Mouse (Mus musculus) embryonic fibroblast, embryonic 13.5 days (primary cell): ENCODE data around the gene Treml4. TPM values are rescaled to one million over a fixed set of nuclear protein-coding genes. Genes with fewer than 3 reads are reported as not detected.

Source experiments
- H3K27ac ChIP-seq: 2 replicates; pipeline ENCODE4 v1.5.1; 2012; ENCODE audit warnings: low read length, control low read depth, inconsistent platforms; ENCODE audit not compliant: insufficient read depth
- H3K4me1 ChIP-seq: 2 replicates; pipeline ENCODE4 v1.6.1; 2011; ENCODE audit warnings: low read length; ENCODE audit not compliant: control insufficient read depth, insufficient read depth
- H3K4me3 ChIP-seq: 2 replicates; pipeline ENCODE4 v1.5.1; 2011; ENCODE audit warnings: mild to moderate bottlenecking, control low read depth, low read length; ENCODE audit not compliant: insufficient read depth
- CTCF ChIP-seq: IDR thresholded peaks from 2 replicates; pipeline ENCODE4 v1.5.1; 2011; ENCODE audit warnings: mild to moderate bottlenecking, control low read depth, low read length, moderate library complexity, borderline replicate concordance; ENCODE audit not compliant: insufficient read depth
- POLR2A ChIP-seq: IDR thresholded peaks from 2 replicates; pipeline ENCODE4 v1.6.1; 2011; ENCODE audit warnings: low read depth, mild to moderate bottlenecking, control low read depth, low read length, moderate library complexity
- polyA plus RNA-seq: library from polyadenylated mRNA; stranded (reverse); fragments of >200 nt; gene quantifications from 2 replicates; pipeline ENCODE4 v1.2.4, GENCODE M21; 2011; ENCODE audit warnings: low read depth; ENCODE audit not compliant: missing spikeins, insufficient read length

Treml4 gene
- polyA plus RNA-seq, 1 experiment: not detected

DNA sequence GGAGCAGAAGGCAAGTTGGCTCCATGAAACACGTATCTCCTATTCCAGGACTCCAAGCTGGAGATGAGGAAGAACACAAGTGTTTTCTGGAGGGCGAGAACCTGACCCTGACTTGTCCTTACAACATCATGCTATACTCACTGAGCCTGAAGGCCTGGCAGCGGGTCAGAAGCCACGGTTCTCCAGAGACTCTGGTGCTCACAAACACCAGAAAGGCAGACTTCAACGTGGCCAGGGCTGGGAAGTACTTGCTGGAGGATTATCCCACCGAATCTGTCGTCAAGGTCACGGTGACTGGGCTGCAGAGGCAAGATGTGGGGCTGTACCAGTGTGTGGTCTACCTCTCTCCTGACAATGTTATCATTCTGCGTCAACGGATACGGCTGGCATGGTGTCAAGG is 14.6 kb upstream of the Treml4 start:
- Histone ChIP-seq H3K4me3 (no peak overlapping the region), H3K4me1 (no peaks in the 10 kb centered on the region), H3K27ac (no peak overlapping the region)
- TF ChIP-seq POLR2A (no peak), CTCF (no peak)

DNA sequence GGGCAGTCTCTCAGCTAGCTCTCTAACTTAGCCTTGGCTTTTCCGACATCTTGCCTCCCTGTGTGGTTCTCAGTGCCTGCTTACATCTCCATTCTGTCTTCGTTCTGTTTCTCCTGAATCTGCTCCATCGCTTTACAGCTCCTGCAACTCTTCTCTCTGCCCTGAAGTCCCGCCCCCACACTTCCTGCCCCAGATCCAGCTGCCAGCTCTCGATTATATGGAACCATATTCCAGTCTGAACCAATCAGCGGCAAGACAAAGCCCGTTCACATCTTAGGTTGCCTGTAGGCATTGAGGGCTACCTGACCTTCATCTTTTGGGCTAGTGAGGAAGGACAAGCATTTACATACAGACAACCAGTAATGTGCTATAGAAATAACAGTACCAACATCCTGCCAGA is 13.5 kb upstream of the Treml4 start:
- no peak overlapping the region for H3K4me3 ChIP-seq
- no peaks in the 10 kb centered on the region for H3K4me1 ChIP-seq
- TF ChIP-seq POLR2A: no peak
- no peak for TF ChIP-seq CTCF
- H3K27ac ChIP-seq: no peak overlapping the region

DNA sequence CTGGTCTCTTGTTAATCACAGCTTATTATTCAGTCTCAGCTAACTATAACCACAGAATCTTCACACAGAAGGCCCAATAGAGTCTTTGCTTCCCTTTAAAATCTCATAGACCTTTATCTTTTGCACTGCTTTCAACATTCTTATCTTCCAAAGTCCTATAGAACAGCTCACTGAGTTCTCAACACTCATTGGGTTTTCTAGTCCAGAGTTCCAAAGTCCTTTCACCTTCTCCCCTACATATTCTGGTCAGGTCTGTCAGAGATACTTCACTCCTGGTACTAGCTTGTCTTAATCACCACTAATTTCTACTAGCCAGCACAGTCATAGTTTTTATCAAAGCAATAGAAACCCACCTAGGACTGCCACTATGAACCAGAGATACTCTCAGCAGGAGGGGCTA is 7.5 kb upstream of the Treml4 start:
- H3K4me1 ChIP-seq: no peaks in the 10 kb centered on the region
- H3K27ac ChIP-seq: no peak overlapping the region
- TF ChIP-seq POLR2A (no peak), CTCF (no peak)
- no peak overlapping the region for H3K4me3 ChIP-seq

DNA sequence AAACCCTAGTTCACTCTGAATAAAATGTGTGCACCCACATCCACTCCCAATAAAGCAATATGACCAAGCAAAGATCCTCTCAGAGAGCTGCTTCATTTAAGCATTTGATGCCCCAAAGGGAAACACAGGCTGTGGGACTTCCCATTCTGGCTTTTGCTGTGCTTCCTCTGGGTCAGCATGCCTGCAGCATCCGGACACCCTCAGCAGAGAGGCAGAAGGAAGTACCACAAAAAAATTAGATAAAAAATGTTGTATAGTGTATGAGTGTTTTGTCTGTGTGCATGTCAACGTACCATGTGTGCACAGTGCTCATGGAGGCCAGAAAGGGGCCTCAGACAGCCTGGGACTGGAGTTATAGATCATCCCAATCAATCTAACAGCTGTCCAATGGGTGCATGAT is 2.2 kb upstream of the Treml4 start:
- no peak overlapping the region for H3K4me3 ChIP-seq
- no peak overlapping the region for H3K27ac ChIP-seq
- TF ChIP-seq CTCF (no peak), POLR2A (no peak)
- H3K4me1 ChIP-seq: no peaks in the 10 kb centered on the region

DNA sequence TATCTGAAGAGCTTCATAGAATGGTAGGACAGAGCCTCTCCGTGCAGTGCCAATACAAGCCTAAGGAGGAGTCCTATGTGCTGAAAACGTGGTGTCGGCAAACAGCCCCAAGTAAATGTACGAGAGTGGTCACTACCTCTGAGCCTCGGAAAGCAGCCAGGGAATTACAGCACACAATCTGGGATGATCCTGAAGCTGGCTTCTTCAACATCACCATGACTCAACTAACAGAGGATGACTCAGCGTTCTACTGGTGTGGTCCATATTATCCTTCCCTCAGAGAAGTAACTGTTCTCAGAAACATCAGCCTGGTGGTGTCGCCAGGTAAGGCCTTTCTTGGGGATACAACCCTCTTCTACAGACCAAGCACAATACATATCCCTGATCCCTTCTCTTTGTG is 567 bp downstream of the Treml4 start:
- Histone ChIP-seq H3K27ac (no peak overlapping the region), H3K4me3 (no peak overlapping the region), H3K4me1 (no peaks in the 10 kb centered on the region)
- TF ChIP-seq CTCF: no peak
- TF ChIP-seq POLR2A: no peak

DNA sequence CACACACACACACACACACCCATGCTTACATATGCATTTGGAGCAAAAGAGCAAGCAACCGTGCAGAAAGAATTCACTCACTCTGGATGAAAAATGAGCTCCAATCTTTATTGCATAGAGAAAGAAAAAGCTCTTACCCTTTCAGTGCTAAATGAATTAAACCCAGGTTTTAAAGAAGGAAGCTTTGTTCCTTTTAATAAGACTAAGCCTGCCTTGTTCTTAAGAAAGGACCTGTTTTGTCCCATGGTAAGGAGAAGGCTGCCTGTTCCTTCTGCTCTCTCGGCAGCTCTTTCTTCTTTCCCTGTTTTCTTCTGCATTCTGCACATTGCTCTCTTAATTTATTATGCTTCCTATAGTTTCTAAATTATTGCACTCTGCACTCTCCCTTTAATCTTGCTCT is 2.0 kb downstream of the Treml4 start:
- Histone ChIP-seq H3K4me3 (no peak overlapping the region), H3K27ac (no peak overlapping the region), H3K4me1 (no peaks in the 10 kb centered on the region)
- TF ChIP-seq POLR2A: no peak
- TF ChIP-seq CTCF: no peak

DNA sequence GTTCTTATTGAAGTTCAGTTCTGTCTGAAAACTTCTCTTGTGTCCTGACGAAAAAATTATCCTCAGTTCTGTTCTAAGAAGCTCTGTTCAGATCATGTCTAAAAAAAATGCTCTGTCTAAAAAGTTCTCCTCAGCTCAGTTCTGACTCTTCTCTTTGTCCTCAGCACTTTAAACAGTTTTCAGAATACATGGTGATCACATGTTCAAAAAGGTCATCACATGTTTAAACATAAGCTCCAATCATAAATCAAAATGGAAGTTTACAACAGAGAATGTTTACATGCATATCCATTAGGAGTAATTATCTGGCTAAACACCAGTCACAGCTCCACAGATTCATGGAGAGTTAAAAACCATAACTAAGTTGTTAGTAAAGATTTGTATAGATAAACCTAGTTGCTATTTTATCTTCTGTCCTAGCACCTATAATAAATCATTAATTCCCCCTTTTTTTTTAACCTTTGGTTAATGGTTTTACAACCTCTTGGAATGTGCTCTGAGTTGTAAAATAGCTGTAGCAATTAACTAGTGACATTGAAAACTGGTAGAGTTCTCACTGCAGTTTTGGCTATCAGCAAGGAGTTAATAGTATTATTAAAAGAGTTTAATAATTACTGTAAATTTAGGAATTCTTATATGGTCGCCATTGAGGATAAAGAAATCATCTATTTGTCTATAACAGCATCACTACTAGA is 2.7 kb downstream of the Treml4 start:
- Histone ChIP-seq H3K27ac (no peak overlapping the region), H3K4me1 (no peaks in the 10 kb centered on the region), H3K4me3 (no peak overlapping the region)
- TF ChIP-seq CTCF (no peak), POLR2A (no peak)

DNA sequence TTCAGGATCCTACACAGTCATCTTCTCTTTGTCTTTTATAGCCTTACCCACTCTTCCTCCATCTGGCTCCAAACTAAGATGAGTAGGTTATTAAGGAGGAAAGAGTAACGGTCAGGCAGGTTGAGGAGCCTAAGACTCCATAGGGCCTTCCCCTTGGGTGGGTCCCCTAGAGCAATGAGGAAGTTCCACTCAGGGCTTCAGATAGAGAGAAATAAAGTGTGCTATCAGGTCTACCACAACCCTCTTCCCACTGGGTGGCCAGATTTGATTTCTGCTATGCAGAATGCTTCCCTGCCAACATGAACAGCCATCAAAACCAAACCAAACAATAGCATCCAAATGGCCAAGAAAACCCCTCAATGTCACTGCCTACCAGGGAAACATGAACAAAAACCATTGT is 3.5 kb downstream of the Treml4 start:
- H3K4me3 ChIP-seq: no peak overlapping the region
- TF ChIP-seq CTCF: no peak
- no peak for TF ChIP-seq POLR2A
- no peak overlapping the region for H3K27ac ChIP-seq
- no peaks in the 10 kb centered on the region for H3K4me1 ChIP-seq

DNA sequence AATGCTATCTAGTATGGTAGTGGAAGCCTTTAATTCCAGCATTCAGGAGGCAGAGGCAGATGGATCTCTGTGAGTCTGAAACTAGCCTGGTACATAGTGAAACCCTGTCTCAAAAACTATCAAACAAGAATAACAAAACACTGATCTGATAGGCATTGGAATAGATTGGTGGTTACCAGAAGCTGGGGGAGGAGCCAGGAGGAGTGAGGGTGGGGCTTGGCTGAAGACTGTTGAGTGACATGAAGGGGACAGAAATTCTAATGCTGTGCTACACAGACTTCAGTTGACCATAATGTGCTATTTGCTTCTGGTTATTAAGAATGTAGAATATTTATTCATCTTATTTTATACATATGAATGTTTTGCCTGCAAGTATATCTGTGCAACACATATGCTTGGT is 4.2 kb downstream of the Treml4 start:
- Histone ChIP-seq H3K4me1 (no peaks in the 10 kb centered on the region), H3K27ac (no peak overlapping the region), H3K4me3 (no peak overlapping the region)
- TF ChIP-seq CTCF (no peak), POLR2A (no peak)

DNA sequence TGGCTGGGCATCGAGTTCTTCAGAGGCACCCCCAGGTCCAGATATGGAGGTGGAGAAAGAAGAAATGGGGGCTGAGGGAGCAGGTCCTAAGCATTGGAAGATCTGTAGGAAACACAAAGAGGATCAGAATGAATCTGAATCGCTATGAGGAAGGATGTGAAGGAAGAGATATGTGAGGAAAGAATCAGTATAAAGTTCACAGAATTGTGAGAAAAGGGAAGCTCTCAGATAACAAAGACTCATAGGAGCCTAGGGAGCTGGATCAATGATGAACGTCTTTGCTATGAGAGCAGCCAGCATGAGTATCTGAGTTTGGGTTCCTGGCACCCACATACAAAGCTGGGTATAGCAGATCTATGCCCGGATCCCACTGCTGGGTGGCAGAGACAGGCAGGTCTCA is 5.7 kb downstream of the Treml4 start:
- TF ChIP-seq POLR2A: no peak
- no peak for TF ChIP-seq CTCF
- Histone ChIP-seq H3K4me1 (no peaks in the 10 kb centered on the region), H3K27ac (no peak overlapping the region), H3K4me3 (no peak overlapping the region)
